ENCODE assay signal across 16 mouse cellular contexts in genomic region chr5:80938791-80939190, GRCm38 (mm10).
"Had no signal": no experiment of that assay in that cellular context is flagged by ENCODE, and none has a peak within 500 bp of the region (broad histone marks: within the 10 kb centered on the region; RNA-seq: fewer than 3 reads in every experiment).

No protein-coding gene starts in this region.

- DNase-seq: retina, postnatal 1 day; right cerebral cortex, adult 18-20 months; right cerebral cortex, postnatal 14 days; right cerebral cortex, postnatal 25 days; right cerebral cortex, postnatal 4 days; spleen, adult 18-20 months; thymus, adult 18-20 months; thymus, adult 2 months; thymus, postnatal 14 days; thymus, postnatal 25 days; thymus, postnatal 36 days; thymus, postnatal 4 days had no signal

- H3K4me2 ChIP-seq: neural tube, embryonic 13.5 days; neural tube, embryonic 15.5 days; stomach, embryonic 15.5 days had no signal

- H3K4me3 ChIP-seq: neural tube, embryonic 13.5 days; neural tube, embryonic 15.5 days; stomach, embryonic 15.5 days had no signal

- H3K36me3 ChIP-seq: neural tube, embryonic 13.5 days; neural tube, embryonic 15.5 days; stomach, embryonic 15.5 days had no signal

- H3K9ac ChIP-seq: neural tube, embryonic 13.5 days; neural tube, embryonic 15.5 days; stomach, embryonic 15.5 days had no signal

- H3K27me3 ChIP-seq: neural tube, embryonic 13.5 days; neural tube, embryonic 15.5 days; stomach, embryonic 15.5 days had no signal

- H3K9me3 ChIP-seq: neural tube, embryonic 13.5 days; neural tube, embryonic 15.5 days; stomach, embryonic 15.5 days had no signal

- H3K27ac ChIP-seq: neural tube, embryonic 13.5 days; neural tube, embryonic 15.5 days; stomach, embryonic 15.5 days; stomach, postnatal 0 days had no signal

- H3K4me1 ChIP-seq: neural tube, embryonic 13.5 days; neural tube, embryonic 15.5 days; stomach, embryonic 15.5 days had no signal
